Mouse (Mus musculus) testis, adult 2 months (tissue): Measurements from ENCODE around the gene Cldn34d.

Experiments
- CTCF ChIP-seq: fragments of 200-500 bp; IDR thresholded peaks from 2 replicates; pipeline ENCODE4 v1.5.1; 2012; ENCODE audit warnings: low read depth, mild to moderate bottlenecking, inconsistent platforms, low read length, moderate library complexity; ENCODE audit not compliant: control insufficient read depth, insufficient read depth, insufficient replicate concordance
- POLR2A ChIP-seq: fragments of 200-500 bp; IDR thresholded peaks from 2 replicates; pipeline ENCODE4 v1.6.1; 2012; ENCODE audit warnings: low read depth, mild to moderate bottlenecking, inconsistent platforms, low read length, moderate library complexity; ENCODE audit not compliant: control insufficient read depth

DNA sequence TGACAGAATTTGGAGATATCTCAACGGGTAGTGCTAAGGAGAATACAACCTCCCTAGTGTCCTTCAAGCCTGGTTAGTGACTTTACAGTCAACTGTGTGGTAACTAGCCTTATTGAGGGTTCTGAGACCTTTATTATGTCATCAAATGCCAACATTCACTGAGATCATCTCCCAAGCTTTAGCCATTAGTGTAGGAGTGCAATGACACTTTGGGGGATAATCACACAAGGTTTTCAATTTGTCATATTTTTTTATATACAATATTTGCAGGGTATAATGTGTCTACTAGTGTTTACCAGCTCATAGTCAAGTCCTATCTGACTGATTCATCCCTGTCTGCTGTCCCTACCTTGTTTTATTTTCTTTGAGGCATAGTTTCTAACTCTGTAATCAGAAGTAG lies at the start of gene Cldn34d:
- TF ChIP-seq CTCF (no peak), POLR2A (no peak)
